Mouse (Mus musculus) midbrain, embryonic 11.5 days (tissue): Measurements from ENCODE around the gene Bdkrb1. TPM values are rescaled to one million over a fixed set of nuclear protein-coding genes. Genes with fewer than 3 reads are reported as not detected.

Experiments used
- ATAC-seq: fragments of 200-750 bp; cut with Nextera tagmentation; 2 replicates; pipeline ENCODE4 v1.8.0; 2017; ENCODE audit warnings: moderate TSS enrichment, moderate library complexity; ENCODE audit not compliant: low FRiP score
- DNase-seq: peaks from one replicate; pipeline ENCODE4 v3.0.0; 2015; ENCODE audit warnings: low spot score; ENCODE audit errors: missing footprints
- H3K27ac ChIP-seq: fragments of 300-500 bp; sonication (generic); 2 replicates; pipeline ENCODE4 v1.5.1; 2014; ENCODE audit warnings: low read depth, low read length
- H3K27me3 ChIP-seq: fragments of 300-500 bp; sonication (generic); 2 replicates; pipeline ENCODE4 v1.6.1; 2014; ENCODE audit warnings: mild to moderate bottlenecking, low read length, moderate library complexity, mixed read lengths; ENCODE audit not compliant: control insufficient read depth, insufficient read depth
- H3K36me3 ChIP-seq: fragments of 300-500 bp; sonication (generic); 2 replicates; pipeline ENCODE4 v1.6.1; 2014; ENCODE audit warnings: mild to moderate bottlenecking, low read length, moderate library complexity, mixed read lengths; ENCODE audit not compliant: control insufficient read depth, insufficient read depth
- H3K4me1 ChIP-seq: fragments of 300-500 bp; sonication (generic); 2 replicates; pipeline ENCODE4 v1.6.1; 2014; ENCODE audit warnings: low read length; ENCODE audit not compliant: control insufficient read depth, insufficient read depth
- H3K4me2 ChIP-seq: fragments of 300-500 bp; sonication (generic); 2 replicates; pipeline ENCODE4 v1.6.1; 2014; ENCODE audit warnings: mild to moderate bottlenecking, moderate library complexity
- H3K4me3 ChIP-seq: fragments of 300-500 bp; sonication (generic); 2 replicates; pipeline ENCODE4 v1.5.1; 2014; ENCODE audit warnings: low read depth, low read length
- H3K9ac ChIP-seq: fragments of 300-500 bp; sonication (generic); 2 replicates; pipeline ENCODE4 v1.6.1; 2014; ENCODE audit warnings: low read length
- H3K9me3 ChIP-seq: fragments of 300-500 bp; sonication (generic); 2 replicates; pipeline ENCODE4 v1.6.1; 2016; ENCODE audit warnings: low read length; ENCODE audit not compliant: control insufficient read depth
- WGBS: fragments of 180-500 bp; shearing (Covaris S2); extraction: QIAGEN DNeasy Blood & Tissue Kit; methylation state at CpG from one replicate; pipeline ENCODE4 v1.1.7; 2014; 5-methylcytosine and 5-hydroxymethylcytosine counted together
- polyA plus RNA-seq: library from polyadenylated mRNA; unstranded; fragments of >200 nt; fragmentation: Nextera tagmentation; extraction: Ambion mirVana; gene quantifications from 2 replicates; pipeline ENCODE4 v1.2.1, GENCODE M21; 2014

Bdkrb1 gene
- polyA plus RNA-seq, 1 experiment from 2014 or later: not detected

GRCm38 (mm10) chr12:105642770-105643321, 40.0 kb downstream of the Bdkrb1 start:
- Histone ChIP-seq H3K4me2 (no peak overlapping the region), H3K36me3 (peaks cover 10% of the 10 kb centered on the region; the same call in 1 of the 2 replicates), H3K4me1 (no peaks in the 10 kb centered on the region), H3K27ac (no peak overlapping the region), H3K9me3 (no peaks in the 10 kb centered on the region), H3K4me3 (no peak overlapping the region), H3K9ac (no peak overlapping the region), H3K27me3 (no peaks in the 10 kb centered on the region)
- 94% methylated on average over 11 of the region's 11 CpGs for WGBS
- ATAC-seq (no peak), DNase-seq (no peak)

Other genes with a start within 250 kb of the Bdkrb1 start
- 6.4 and 8.1 TPM in 2 replicates for gene D430019H16Rik, start 149.2 kb upstream of the Bdkrb1 start, polyA plus RNA-seq
- 0.10 and 0.12 TPM in 2 replicates for gene Bdkrb2, start 39.9 kb upstream of the Bdkrb1 start, polyA plus RNA-seq
- 38.6 and 40.5 TPM in 2 replicates for gene Gskip, start 81.7 kb downstream of the Bdkrb1 start, polyA plus RNA-seq
- gene Atg2b, start 82.1 kb downstream of the Bdkrb1 start, polyA plus RNA-seq: 11.6 and 11.8 TPM in 2 replicates
- 0.16 TPM in 1 of 2 replicates, not detected in the other for gene Ak7, start 102.9 kb downstream of the Bdkrb1 start, polyA plus RNA-seq
- gene Papola, start 181.6 kb downstream of the Bdkrb1 start, polyA plus RNA-seq: 253 and 285 TPM in 2 replicates